Mouse (Mus musculus): ENCODE data around the gene Ppox. TPM values are rescaled to one million over a fixed set of nuclear protein-coding genes. Genes with fewer than 3 reads are reported as not detected.

The Ppox gene
- total RNA-seq, 2 experiments from 2014 or later, result 31.2 to 42.1 TPM

GRCm38 (mm10) chr1:171282086-171282805 is 1.3 kb upstream of the Ppox start:
- no peak for TF ChIP-seq CTCF (conservative IDR thresholded peaks at IDR 0.05)
- H3K4me3 ChIP-seq, result peak overlapping the region; percentile 70
- H3K27ac ChIP-seq, result peak overlapping the region; percentile 83
- DNase-seq (ENCODE audit: low spot score in 2 of 2), result peak; percentile 1 to 8

- peak; percentile 91 for TF ChIP-seq CTCF (conservative IDR thresholded peaks at IDR 0.05)
- H3K27ac ChIP-seq, result peak overlapping the region; percentile 83
These were observed 540 bp upstream of the Ppox start for GRCm38 (mm10) chr1:171281528-171281923.

GRCm38 (mm10) chr1:171280250-171280915 is 603 bp downstream of the Ppox start:
- peak in 1 of 2 experiments; percentile 7 for DNase-seq (ENCODE audit: low spot score in 2 of 2)
- Histone ChIP-seq H3K4me3 (peak overlapping the region; percentile 70), H3K27ac (peak overlapping the region; percentile 50)
- TF ChIP-seq CTCF (conservative IDR thresholded peaks at IDR 0.05), result no peak

More at GRCm38 (mm10) chr1:171281528-171281923, 540 bp upstream of the Ppox start:
- H3K4me3 ChIP-seq, result peak overlapping the region; percentile 70
- DNase-seq (ENCODE audit: low spot score in 2 of 2), result peak; percentile 70 to 84

- H3K27ac ChIP-seq, result no peak overlapping the region
- no peak overlapping the region for H3K4me3 ChIP-seq
- TF ChIP-seq CTCF (conservative IDR thresholded peaks at IDR 0.05), result no peak
- peak in 1 of 2 experiments; percentile 6 for DNase-seq (ENCODE audit: low spot score in 2 of 2)
These were observed 1.3 kb downstream of the Ppox start for GRCm38 (mm10) chr1:171279721-171280120.

- TF ChIP-seq CTCF (conservative IDR thresholded peaks at IDR 0.05), result no peak
- H3K4me3 ChIP-seq, result no peak overlapping the region
- H3K27ac ChIP-seq, result no peak overlapping the region
- peak in 1 of 2 experiments; percentile 6 for DNase-seq (ENCODE audit: low spot score in 2 of 2)
These were observed 1.8 kb downstream of the Ppox start for GRCm38 (mm10) chr1:171279012-171279705.

- Histone ChIP-seq H3K4me3 (no peak overlapping the region), H3K27ac (no peak overlapping the region)
- no peak for TF ChIP-seq CTCF (conservative IDR thresholded peaks at IDR 0.05)
- DNase-seq (ENCODE audit: low spot score in 2 of 2), result no peak
These were observed 2.5 kb downstream of the Ppox start for GRCm38 (mm10) chr1:171278436-171278835.

GRCm38 (mm10) chr1:171277736-171278135 is 3.2 kb downstream of the Ppox start:
- Histone ChIP-seq H3K27ac (no peak overlapping the region), H3K4me3 (no peak overlapping the region)
- no peak for DNase-seq (ENCODE audit: low spot score in 2 of 2)
- no peak for TF ChIP-seq CTCF (conservative IDR thresholded peaks at IDR 0.05)

- no peak for DNase-seq (ENCODE audit: low spot score in 2 of 2)
- no peak overlapping the region for H3K4me3 ChIP-seq
- H3K27ac ChIP-seq, result no peak overlapping the region
- no peak for TF ChIP-seq CTCF (conservative IDR thresholded peaks at IDR 0.05)
These were observed 4.8 kb downstream of the Ppox start for GRCm38 (mm10) chr1:171276110-171276748.

- H3K27ac ChIP-seq, result no peak overlapping the region
- no peak overlapping the region for H3K4me3 ChIP-seq
- no peak for DNase-seq (ENCODE audit: low spot score in 2 of 2)
- no peak for TF ChIP-seq CTCF (conservative IDR thresholded peaks at IDR 0.05)
These were observed 5.7 kb downstream of the Ppox start for GRCm38 (mm10) chr1:171275144-171275734.

GRCm38 (mm10) chr1:171274171-171274570 is 6.8 kb downstream of the Ppox start:
- no peak overlapping the region for H3K4me3 ChIP-seq
- no peak overlapping the region for H3K27ac ChIP-seq
- no peak for TF ChIP-seq CTCF (conservative IDR thresholded peaks at IDR 0.05)
- no peak for DNase-seq (ENCODE audit: low spot score in 2 of 2)

GRCm38 (mm10) chr1:171272086-171272485 is 8.9 kb downstream of the Ppox start:
- Histone ChIP-seq H3K4me3 (no peak overlapping the region; the same call in 1 of the 2 replicates), H3K27ac (no peak overlapping the region; the same call in 1 of the 2 replicates)
- no peak for TF ChIP-seq CTCF (conservative IDR thresholded peaks at IDR 0.05)
- no peak for DNase-seq (ENCODE audit: low spot score in 2 of 2)

GRCm38 (mm10) chr1:171271622-171272021 is 9.4 kb downstream of the Ppox start:
- DNase-seq (ENCODE audit: low spot score in 2 of 2), result no peak
- peak; percentile 32 for TF ChIP-seq CTCF (conservative IDR thresholded peaks at IDR 0.05)
- Histone ChIP-seq H3K4me3 (peak overlapping the region; percentile 81; the same call in 1 of the 2 replicates), H3K27ac (no peak overlapping the region; the same call in 1 of the 2 replicates)

Data from layer of hippocampus, adult 2 months (tissue).